Mouse (Mus musculus) CH12.LX (cell line): ENCODE results near the gene Bak1. TPM values are rescaled to one million over a fixed set of nuclear protein-coding genes. Genes with fewer than 3 reads are reported as not detected.

Source experiments
- DNase-seq: peaks from one replicate; pipeline ENCODE4 v3.0.0-alpha.2; 2013; ENCODE audit errors: extremely low read depth
- H3K27ac ChIP-seq: 2 replicates; pipeline ENCODE4 v1.5.1; 2012; ENCODE audit warnings: low read depth, mild to moderate bottlenecking, control low read depth, moderate library complexity; ENCODE audit not compliant: insufficient read depth
- H3K27me3 ChIP-seq: replicated peaks from 2 replicates; pipeline ENCODE3; 2012; ENCODE audit warnings: inconsistent platforms
- H3K36me3 ChIP-seq, 2 experiments: replicated peaks in 1 of 2; 2 replicates each; pipeline versions ENCODE3 to v1.6.1; 2012; ENCODE audit warnings: inconsistent platforms in 1 of 2, low read length in 1 of 2, mild to moderate bottlenecking in 1 of 2, mixed read lengths in 1 of 2, moderate library complexity in 1 of 2; ENCODE audit not compliant: control insufficient read depth in 1 of 2, insufficient read depth in 1 of 2
- H3K4me1 ChIP-seq, 2 experiments: 2 replicates each; pipeline ENCODE4 v1.6.1; 2012; ENCODE audit warnings: inconsistent platforms in 1 of 2, moderate library complexity in 1 of 2; ENCODE audit not compliant: insufficient read depth in 2 of 2, control insufficient read depth in 1 of 2
- H3K4me2 ChIP-seq: 2 replicates; pipeline ENCODE4 v1.6.1; 2012; ENCODE audit warnings: low read depth, mild to moderate bottlenecking, control low read depth; ENCODE audit not compliant: poor library complexity, insufficient read depth, severe bottlenecking
- H3K4me3 ChIP-seq, 3 experiments: fragments of 150-350 bp in 1 of 3; sonication (generic) in 1 of 3; replicated peaks in 1 of 3; 2 replicates each; pipeline versions ENCODE3 to v1.5.1; 2011 to 2012; ENCODE audit warnings: low read depth in 2 of 3, low read length in 2 of 3, mild to moderate bottlenecking in 2 of 3, moderate library complexity in 2 of 3, control low read depth in 1 of 3, improper control_type of control experiment in 1 of 3, inconsistent platforms in 1 of 3, mixed read lengths in 1 of 3; ENCODE audit not compliant: poor library complexity in 1 of 3
- H3K79me2 ChIP-seq: replicated peaks from 2 replicates; pipeline ENCODE4 v1.6.1; 2012; ENCODE audit warnings: mild to moderate bottlenecking, moderate library complexity; ENCODE audit not compliant: control insufficient read depth, poor library complexity, insufficient read depth, severe bottlenecking; ENCODE audit errors: extremely low read depth
- H3K9ac ChIP-seq: 2 replicates; pipeline ENCODE4 v1.6.1; 2012; ENCODE audit warnings: low read depth, mild to moderate bottlenecking, control low read depth, moderate library complexity; ENCODE audit not compliant: insufficient read depth
- H3K9me3 ChIP-seq: replicated peaks from 2 replicates; pipeline ENCODE3; 2012; ENCODE audit warnings: low read length, inconsistent platforms, mixed read lengths
- BHLHE40 ChIP-seq: IDR thresholded peaks from 2 replicates; pipeline ENCODE4 v1.6.1; 2011; ENCODE audit warnings: mild to moderate bottlenecking, low read depth, low read length, improper control_type of control experiment
- CHD2 ChIP-seq: IDR thresholded peaks from 2 replicates; pipeline ENCODE4 v1.6.1; 2011; ENCODE audit warnings: low read length, improper control_type of control experiment
- E2F4 ChIP-seq: IDR thresholded peaks from 2 replicates; pipeline ENCODE4 v1.6.1; 2011; ENCODE audit warnings: low read depth, low read length, improper control_type of control experiment; ENCODE audit not compliant: insufficient replicate concordance
- ELF1 ChIP-seq: IDR thresholded peaks from 2 replicates; pipeline ENCODE4 v1.6.1; 2014; ENCODE audit warnings: low read depth, mild to moderate bottlenecking, inconsistent platforms, low read length, improper control_type of control experiment
- EP300 ChIP-seq: IDR thresholded peaks from 2 replicates; pipeline ENCODE4 v1.6.1; 2011; ENCODE audit warnings: low read length, improper control_type of control experiment
- ETS1 ChIP-seq: conservative IDR thresholded peaks from 2 replicates; pipeline ENCODE4 v1.6.1; 2012; ENCODE audit warnings: low read depth, mild to moderate bottlenecking, inconsistent platforms, low read length, improper control_type of control experiment, moderate library complexity
- IRF4 ChIP-seq: IDR thresholded peaks from 2 replicates; pipeline ENCODE4 v1.6.1; 2014; ENCODE audit warnings: low read depth, mild to moderate bottlenecking, inconsistent platforms, low read length, improper control_type of control experiment
- JUN ChIP-seq: IDR thresholded peaks from 2 replicates; pipeline ENCODE4 v1.6.1; 2011; ENCODE audit warnings: low read depth, mild to moderate bottlenecking, low read length, improper control_type of control experiment, moderate library complexity; ENCODE audit not compliant: insufficient read depth
- JUND ChIP-seq: conservative IDR thresholded peaks from 2 replicates; pipeline ENCODE4 v1.6.1; 2011; ENCODE audit warnings: low read depth, low read length, improper control_type of control experiment
- MAX ChIP-seq: IDR thresholded peaks from 2 replicates; pipeline ENCODE4 v1.6.1; 2011; ENCODE audit warnings: low read length, improper control_type of control experiment
- MEF2A ChIP-seq: IDR thresholded peaks from 2 replicates; pipeline ENCODE4 v1.6.1; 2014; ENCODE audit warnings: low read depth, mild to moderate bottlenecking, inconsistent platforms, low read length, improper control_type of control experiment, borderline replicate concordance
- MXI1 ChIP-seq: IDR thresholded peaks from 2 replicates; pipeline ENCODE4 v1.6.1; 2011; ENCODE audit warnings: mild to moderate bottlenecking, low read depth, low read length, improper control_type of control experiment
- MYC ChIP-seq: IDR thresholded peaks from 2 replicates; pipeline ENCODE4 v1.6.1; 2011; ENCODE audit warnings: low read depth, mild to moderate bottlenecking, improper control_type of control experiment, low read length
- NELFE ChIP-seq: IDR thresholded peaks from 2 replicates; pipeline ENCODE4 v1.6.1; 2011; ENCODE audit warnings: low read depth, low read length, improper control_type of control experiment
- NRF1 ChIP-seq: IDR thresholded peaks from 2 replicates; pipeline ENCODE4 v1.6.1; 2014; ENCODE audit warnings: low read depth, mild to moderate bottlenecking, inconsistent platforms, low read length, improper control_type of control experiment, moderate library complexity
- PAX5 ChIP-seq: IDR thresholded peaks from 2 replicates; pipeline ENCODE4 v1.6.1; 2012; ENCODE audit warnings: low read length, inconsistent platforms, mixed read lengths
- POLR2A ChIP-seq: IDR thresholded peaks from 2 replicates; pipeline ENCODE4 v1.6.1; 2011; ENCODE audit warnings: low read depth, mild to moderate bottlenecking, improper control_type of control experiment, low read length
- POLR2AphosphoS2 ChIP-seq: IDR thresholded peaks from 2 replicates; pipeline ENCODE4 v1.6.1; 2011; ENCODE audit warnings: low read depth, low read length, improper control_type of control experiment
- RAD21 ChIP-seq: IDR thresholded peaks from 2 replicates; pipeline ENCODE4 v1.6.1; 2011; ENCODE audit warnings: low read depth, mild to moderate bottlenecking, low read length, improper control_type of control experiment, moderate library complexity
- SIN3A ChIP-seq: IDR thresholded peaks from 2 replicates; pipeline ENCODE4 v1.6.1; 2012; ENCODE audit warnings: low read length, improper control_type of control experiment, inconsistent platforms
- TCF12 ChIP-seq: IDR thresholded peaks from 2 replicates; pipeline ENCODE4 v1.6.1; 2014; ENCODE audit warnings: low read depth, mild to moderate bottlenecking, inconsistent platforms, low read length, improper control_type of control experiment
- USF1 ChIP-seq: IDR thresholded peaks from 2 replicates; pipeline ENCODE4 v1.6.1; 2014; ENCODE audit warnings: low read depth, mild to moderate bottlenecking, inconsistent platforms, low read length, improper control_type of control experiment
- ZKSCAN1 ChIP-seq: IDR thresholded peaks from 2 replicates; pipeline ENCODE4 v1.6.1; 2012; ENCODE audit warnings: low read depth, inconsistent platforms, low read length, improper control_type of control experiment, borderline replicate concordance
- ZMIZ1 ChIP-seq: IDR thresholded peaks from 2 replicates; pipeline ENCODE4 v1.6.1; 2012; ENCODE audit warnings: low read depth, mild to moderate bottlenecking, inconsistent platforms, low read length, improper control_type of control experiment
- dilution Hi-C: fragments of 300-500 bp; cut with MboI; formaldehyde crosslinking; loops from 2 replicates; pipeline ENCODE4 v1.14.3; 2020; ENCODE audit warnings: low sequenced_read_pairs; ENCODE audit not compliant: extremely low pct_unique_long_range_greater_than_20kb, extremely low pct_ligation_motif_present
- in situ Hi-C: fragments of 300-500 bp; cut with MboI; formaldehyde crosslinking; loops from 3 replicates; pipeline ENCODE4 v1.14.3; 2019; ENCODE audit warnings: low sequenced_read_pairs, low pct_ligation_motif_present, low pct_unique_long_range_greater_than_20kb, mixed read lengths
- polyA plus RNA-seq: library from polyadenylated mRNA; unstranded; fragments of >175 nt; gene quantifications from 2 replicates; pipeline ENCODE4 v1.2.1, GENCODE M21; 2012; ENCODE audit warnings: low read depth; ENCODE audit not compliant: insufficient read length
- total RNA-seq, 2 experiments: library from RNA; depleted of rRNA; stranded (reverse); fragments of 300-350 nt in 1 of 2; fragments of >200 nt in 1 of 2; gene quantifications; 2 replicates each; pipeline ENCODE4 v1.2.3; 2012 to 2014

Bak1 gene
- total and polyA plus RNA-seq, 3 experiments = 57.3 to 140 (median 61.8) TPM

GRCm38 (mm10) chr17:27064195-27064594 is 35.4 kb upstream of the Bak1 start:
- Histone ChIP-seq H3K4me3 (no peak overlapping the region), H3K79me2 (no peaks in the 10 kb centered on the region), H3K9me3 (peaks cover 2% of the 10 kb centered on the region), H3K4me2 (peak overlapping the region; percentile 12; the same call in 1 of the 2 replicates), H3K4me1 (peaks cover 36 to 71% of the 10 kb centered on the region in 2 experiments), H3K27ac (no peak overlapping the region), H3K9ac (no peak overlapping the region), H3K27me3 (no peaks in the 10 kb centered on the region), H3K36me3 (peaks cover 0 to 2% of the 10 kb centered on the region in 2 experiments)
- in situ Hi-C loops = no loop called here
- DNase-seq = no peak
- TF ChIP-seq JUND (no peak), BHLHE40 (peak; percentile 15; the same call in 1 of the 2 replicates), ZKSCAN1 (no peak), USF1 (no peak), EP300 (peak; percentile 41; the same call in 1 of the 2 replicates), TCF12 (peak; percentile 96), SIN3A (0 out of 2 replicates have a peak, but pooled peaks have one; percentile 31), ETS1 (0 out of 2 replicates have a peak, but pooled peaks have one; percentile 32), MXI1 (0 out of 2 replicates have a peak, but pooled peaks have one; percentile 40)
- dilution Hi-C loops = no loop called here

DNA sequence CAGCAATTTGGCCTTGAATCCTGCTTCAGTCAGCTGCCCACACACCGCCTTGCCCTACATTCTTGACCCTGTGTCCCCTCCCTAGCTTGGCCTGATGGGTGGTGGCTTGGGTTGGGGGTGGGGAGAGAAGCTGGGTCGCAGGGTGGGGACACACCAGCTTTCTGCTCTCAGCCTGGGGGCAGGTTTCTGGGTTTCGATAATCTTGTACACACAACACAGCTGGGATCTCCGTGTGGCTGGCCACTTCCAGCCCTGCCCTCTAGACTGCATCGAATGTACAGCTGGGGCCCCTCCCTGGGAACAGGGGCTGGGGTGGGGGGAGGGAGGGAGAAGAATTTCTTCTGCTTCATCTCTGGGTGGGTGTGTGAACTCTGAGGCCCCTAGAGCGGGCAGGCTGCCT is 34.9 kb upstream of the Bak1 start:
- Histone ChIP-seq H3K9me3 (peaks cover 2% of the 10 kb centered on the region), H3K4me2 (peak overlapping the region; percentile 12; the same call in 1 of the 2 replicates), H3K27me3 (no peaks in the 10 kb centered on the region), H3K4me3 (no peak overlapping the region), H3K36me3 (peaks cover 0 to 2% of the 10 kb centered on the region in 2 experiments), H3K4me1 (peaks cover 37 to 74% of the 10 kb centered on the region in 2 experiments), H3K79me2 (no peaks in the 10 kb centered on the region), H3K27ac (no peak overlapping the region), H3K9ac (no peak overlapping the region)
- TF ChIP-seq MEF2A (no peak), JUND (no peak), EP300 (no peak), MXI1 (no peak), JUN (no peak), E2F4 (no peak), NRF1 (no peak), ELF1 (no peak), SIN3A (no peak), RAD21 (no peak), PAX5 (no peak), POLR2AphosphoS2 (no peak), NELFE (no peak), ZMIZ1 (no peak), MAX (no peak), IRF4 (no peak), CHD2 (no peak), POLR2A (no peak), MYC (no peak)
- in situ Hi-C loops = no loop called here
- dilution Hi-C loops = no loop called here
- DNase-seq = no peak
